Mouse (Mus musculus) CH12.LX (cell line): ENCODE results near the gene Sar1a.

Source experiments
- BHLHE40 ChIP-seq: IDR thresholded peaks from 2 replicates; pipeline ENCODE4 v1.6.1; 2011; ENCODE audit warnings: mild to moderate bottlenecking, low read depth, low read length, improper control_type of control experiment
- CHD2 ChIP-seq: IDR thresholded peaks from 2 replicates; pipeline ENCODE4 v1.6.1; 2011; ENCODE audit warnings: low read length, improper control_type of control experiment
- CTCF ChIP-seq, 2 experiments: IDR thresholded peaks in 1 of 2; conservative IDR thresholded peaks in 1 of 2; 2 replicates each; pipeline ENCODE4 v1.5.1; 2011 to 2012; ENCODE audit warnings: low read depth in 2 of 2, low read length in 2 of 2, improper control_type of control experiment in 1 of 2, inconsistent platforms in 1 of 2, mild to moderate bottlenecking in 1 of 2, moderate library complexity in 1 of 2
- EP300 ChIP-seq: IDR thresholded peaks from 2 replicates; pipeline ENCODE4 v1.6.1; 2011; ENCODE audit warnings: low read length, improper control_type of control experiment
- GABPA ChIP-seq: IDR thresholded peaks from 2 replicates; pipeline ENCODE4 v1.6.1; 2012; ENCODE audit warnings: low read depth, low read length, improper control_type of control experiment, inconsistent platforms; ENCODE audit not compliant: insufficient replicate concordance
- NELFE ChIP-seq: IDR thresholded peaks from 2 replicates; pipeline ENCODE4 v1.6.1; 2011; ENCODE audit warnings: low read depth, low read length, improper control_type of control experiment
- POLR2A ChIP-seq: IDR thresholded peaks from 2 replicates; pipeline ENCODE4 v1.6.1; 2011; ENCODE audit warnings: low read depth, mild to moderate bottlenecking, improper control_type of control experiment, low read length
- POLR2AphosphoS2 ChIP-seq: IDR thresholded peaks from 2 replicates; pipeline ENCODE4 v1.6.1; 2011; ENCODE audit warnings: low read depth, low read length, improper control_type of control experiment
- SIN3A ChIP-seq: IDR thresholded peaks from 2 replicates; pipeline ENCODE4 v1.6.1; 2012; ENCODE audit warnings: low read length, improper control_type of control experiment, inconsistent platforms
- TCF12 ChIP-seq: IDR thresholded peaks from 2 replicates; pipeline ENCODE4 v1.6.1; 2014; ENCODE audit warnings: low read depth, mild to moderate bottlenecking, inconsistent platforms, low read length, improper control_type of control experiment
- USF1 ChIP-seq: IDR thresholded peaks from 2 replicates; pipeline ENCODE4 v1.6.1; 2014; ENCODE audit warnings: low read depth, mild to moderate bottlenecking, inconsistent platforms, low read length, improper control_type of control experiment

DNA sequence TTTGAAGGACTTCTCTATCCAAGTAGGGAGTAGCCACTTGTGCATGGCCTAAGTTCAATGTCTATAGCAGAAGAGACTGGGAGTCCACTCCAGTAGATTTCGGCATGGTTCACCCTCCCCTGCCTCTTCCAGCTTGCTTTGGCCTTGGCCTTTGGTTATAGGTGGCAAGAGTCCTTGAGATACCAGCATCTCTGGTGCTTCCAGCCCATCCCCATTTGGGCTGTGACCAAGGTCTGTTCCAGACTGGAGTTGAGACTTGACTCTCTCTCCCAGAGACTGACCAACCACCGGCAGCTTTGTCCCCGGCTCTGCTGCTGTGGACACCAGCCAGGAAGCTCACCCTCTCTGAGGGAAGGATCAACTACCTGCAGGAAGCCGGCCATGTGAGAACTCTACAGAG lies 58.0 kb downstream of the Sar1a start:
- TF ChIP-seq POLR2AphosphoS2 = no peak
- TF ChIP-seq POLR2A = no peak
- TF ChIP-seq GABPA = no peak
- TF ChIP-seq CTCF (conservative IDR thresholded peaks at IDR 0.05 in 1 of 2, IDR thresholded peaks at IDR 0.05 in 1 of 2; ENCODE audit: low read depth in 2 of 2, low read length in 2 of 2) = no peak
- no peak for TF ChIP-seq CHD2
- no peak for TF ChIP-seq SIN3A
- no peak for TF ChIP-seq TCF12
- no peak for TF ChIP-seq NELFE
- TF ChIP-seq BHLHE40 = no peak
- no peak for TF ChIP-seq USF1
- TF ChIP-seq EP300 = no peak
